Mouse (Mus musculus): ENCODE results near the gene Asb6.

The Asb6 gene

GRCm38 (mm10) chr2:30795271-30795888, 34.8 kb downstream of the Asb6 start:
- no peak for DNase-seq

DNA sequence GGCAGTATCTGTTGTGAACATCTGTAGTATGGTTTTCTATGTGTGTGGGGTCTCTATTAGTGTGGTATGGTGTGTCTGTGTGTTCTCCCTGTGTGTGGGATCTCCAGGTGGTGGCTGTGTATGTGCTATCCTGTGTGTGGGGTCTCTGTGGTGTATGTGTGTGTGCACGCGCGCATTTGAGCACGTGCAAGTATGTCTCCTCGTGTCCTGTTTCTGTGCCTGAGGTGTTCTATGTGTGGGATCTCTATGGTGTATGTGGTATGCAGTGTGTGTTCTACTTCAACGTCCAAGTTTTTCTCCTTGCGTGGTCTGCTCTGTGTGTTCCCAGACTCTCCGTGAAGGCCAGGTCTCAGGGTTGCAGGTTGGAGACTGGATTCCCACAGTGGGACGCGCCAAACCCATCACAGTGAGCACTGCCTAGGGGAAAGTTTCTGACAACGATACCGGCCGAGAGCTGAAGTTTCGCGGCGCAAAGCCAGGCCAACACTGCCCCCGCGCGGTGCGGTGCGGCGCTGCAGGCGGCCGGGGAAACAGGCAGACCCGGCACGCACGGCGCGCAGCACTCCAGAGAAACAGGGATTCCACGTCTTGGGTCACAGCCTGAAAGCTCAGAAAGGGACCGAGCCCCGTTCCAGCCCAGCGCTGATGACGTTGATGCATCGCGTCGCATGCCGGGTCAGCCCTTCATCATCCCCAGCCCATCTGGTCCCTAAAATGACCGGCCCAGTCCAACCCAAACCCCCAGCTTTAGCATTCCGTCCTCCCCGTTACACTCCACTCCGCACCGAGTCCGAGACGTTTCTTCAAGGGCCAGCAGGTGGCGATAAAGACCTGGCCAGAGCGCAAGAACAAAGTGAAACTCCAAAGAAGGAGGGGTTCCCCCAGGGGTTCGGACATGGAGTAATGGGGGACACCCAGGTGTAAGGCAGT, 35.7 kb downstream of the Asb6 start:
- DNase-seq = peak; percentile 96

GRCm38 (mm10) chr2:30792061-30792460, 38.1 kb downstream of the Asb6 start:
- DNase-seq = no peak

- no peak for DNase-seq
Observed at GRCm38 (mm10) chr2:30787466-30787865, 42.7 kb downstream of the Asb6 start.

- DNase-seq = peak; percentile 67
Observed at GRCm38 (mm10) chr2:30784078-30784994, 45.8 kb downstream of the Asb6 start.

- DNase-seq = peak; percentile 89
Observed at GRCm38 (mm10) chr2:30783346-30783745, 46.8 kb downstream of the Asb6 start.

DNA sequence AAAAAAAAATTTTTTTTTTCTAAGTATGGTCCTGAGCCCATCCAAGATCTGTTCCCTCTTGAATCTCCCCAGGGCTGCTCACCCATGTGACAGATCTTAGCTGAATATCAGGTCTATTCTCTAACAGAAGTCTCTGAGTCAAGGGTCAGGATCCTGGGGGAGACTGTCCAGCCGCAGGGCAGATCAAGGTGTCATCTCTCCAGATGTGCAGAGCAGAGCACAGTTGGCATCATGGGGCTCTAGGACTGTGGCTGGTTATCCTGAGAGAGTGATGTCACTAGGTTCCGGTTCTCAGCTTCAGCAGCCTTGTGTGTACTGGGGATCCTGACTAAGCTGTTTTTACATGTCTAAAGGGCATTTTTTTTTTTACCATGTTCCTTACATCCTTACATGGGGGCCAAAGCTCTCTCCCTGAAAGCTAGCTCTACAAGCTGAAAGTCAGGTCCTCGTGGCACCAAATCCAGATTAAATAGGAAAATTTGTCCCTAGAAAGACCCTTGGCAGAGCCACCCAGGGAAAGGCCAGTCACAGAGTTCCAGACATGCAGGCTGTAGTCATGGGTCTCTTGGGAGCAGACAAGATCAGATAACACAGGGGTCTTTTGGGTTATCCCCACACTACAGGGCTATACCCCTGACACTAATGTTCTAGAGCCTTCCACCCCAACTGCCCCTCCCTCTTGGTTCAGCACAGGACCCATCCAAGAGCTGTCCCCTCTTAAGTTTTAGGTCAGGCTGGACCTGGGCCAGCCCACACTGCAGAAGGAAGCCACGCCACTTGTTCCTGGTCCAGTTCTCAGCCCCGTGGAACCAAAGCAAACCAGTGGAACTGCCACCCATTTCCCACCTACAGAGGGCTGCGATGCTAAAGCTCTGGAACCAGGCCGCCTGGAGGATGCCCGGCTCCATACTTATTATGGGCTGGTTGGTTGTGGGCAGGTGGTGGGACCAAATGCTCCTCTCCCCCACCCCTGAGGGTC, 47.5 kb downstream of the Asb6 start:
- DNase-seq = no peak

- DNase-seq = no peak
Observed at GRCm38 (mm10) chr2:30779241-30779640, 50.9 kb downstream of the Asb6 start.

DNA sequence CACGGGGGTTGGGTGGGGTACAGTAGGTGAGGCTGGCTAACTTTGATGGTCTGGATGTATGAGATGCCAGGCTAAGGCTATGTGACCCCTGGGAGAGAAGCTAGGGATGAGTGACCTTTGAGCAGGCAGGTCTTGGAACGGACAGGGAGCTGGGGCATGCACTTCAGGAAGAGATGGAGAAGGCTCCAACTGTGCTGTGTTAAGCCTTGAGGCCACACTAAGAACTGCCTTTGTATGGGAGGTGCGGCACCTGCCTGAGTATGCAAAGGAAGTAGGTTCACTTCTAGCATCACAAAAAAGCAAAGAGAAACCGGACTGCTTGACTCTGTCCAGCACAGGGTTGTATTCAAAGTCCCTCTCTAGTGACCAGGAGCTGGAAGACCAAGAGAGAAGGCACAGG, 51.9 kb downstream of the Asb6 start:
- no peak for DNase-seq

DNA sequence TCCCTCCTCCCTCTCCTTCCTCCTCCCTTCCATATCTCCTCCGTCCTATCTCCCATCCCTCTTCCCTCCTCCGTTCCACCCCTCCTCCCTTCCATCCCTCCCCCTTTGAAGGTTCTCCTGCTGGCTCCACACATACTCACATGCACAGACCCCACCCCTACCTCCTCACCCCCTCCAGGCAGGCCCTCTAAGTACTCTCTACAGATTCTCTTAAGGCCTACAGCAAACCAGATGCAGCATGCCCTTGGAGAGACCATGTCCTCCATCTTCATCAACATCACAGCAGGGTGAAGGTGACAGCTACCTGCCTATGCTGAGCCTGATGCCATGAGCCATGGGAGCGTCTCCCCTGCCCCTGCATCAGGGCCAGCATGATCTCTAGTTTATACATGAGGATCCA, 52.9 kb downstream of the Asb6 start:
- no peak for DNase-seq

GRCm38 (mm10) chr2:30775955-30776354, 54.2 kb downstream of the Asb6 start:
- peak; percentile 42 for DNase-seq

DNA sequence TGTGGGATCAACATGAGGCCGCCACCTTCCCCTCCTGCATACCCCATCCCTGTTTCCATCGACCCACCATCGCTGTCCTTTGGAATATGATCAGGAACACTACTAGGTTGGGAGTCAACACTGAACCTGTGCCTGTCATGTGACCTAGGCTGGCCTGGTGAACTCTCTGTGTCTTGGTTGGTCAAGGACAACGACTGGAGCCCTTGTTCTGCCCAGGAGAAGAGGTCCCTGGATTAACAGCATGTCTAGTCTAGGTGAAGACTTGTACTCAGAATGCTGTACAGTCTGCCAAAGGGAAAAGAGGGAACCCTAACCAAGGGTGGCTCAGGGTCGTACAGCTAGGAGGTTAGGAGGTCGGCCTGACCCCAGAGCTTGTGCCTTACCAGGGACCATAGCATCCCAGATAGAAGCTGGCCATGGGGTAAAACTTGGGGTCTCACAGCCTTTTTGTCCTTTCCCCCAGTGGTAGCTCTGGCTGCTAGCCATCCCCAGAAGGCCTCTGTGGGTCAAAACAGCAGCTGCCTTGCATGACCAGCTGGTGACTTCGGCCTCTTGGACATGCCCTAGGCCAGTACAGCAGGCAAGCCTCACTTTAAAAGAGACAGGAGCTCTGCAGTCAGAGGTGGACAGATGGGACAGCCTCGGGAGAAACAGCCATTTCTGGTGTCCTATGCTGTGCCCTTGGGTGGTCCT, 56.7 kb downstream of the Asb6 start:
- DNase-seq = no peak
